Mouse (Mus musculus) embryonic facial prominence, embryonic 11.5 days (tissue): Measurements from ENCODE around the gene Klk10. TPM values are rescaled to one million over a fixed set of nuclear protein-coding genes. Genes with fewer than 3 reads are reported as not detected.

Experiments
- ATAC-seq: fragments of 200-750 bp; cut with Nextera tagmentation; replicated peaks from 2 replicates; pipeline ENCODE4 v1.8.0; 2017; ENCODE audit warnings: low read depth; ENCODE audit not compliant: insufficient number of reproducible peaks, low FRiP score, low TSS enrichment
- DNase-seq: peaks from one replicate; pipeline ENCODE4 v3.0.0-alpha.2; 2015; ENCODE audit warnings: low spot score
- H3K27ac ChIP-seq: fragments of 300-500 bp; sonication (generic); replicated peaks from 2 replicates; pipeline ENCODE4 v1.5.1; 2014; ENCODE audit warnings: mild to moderate bottlenecking, low read depth, low read length, control low read depth
- H3K27me3 ChIP-seq: fragments of 300-500 bp; sonication (generic); 2 replicates; pipeline ENCODE4 v1.6.1; 2014; ENCODE audit warnings: mild to moderate bottlenecking, low read length, moderate library complexity, mixed read lengths; ENCODE audit not compliant: control insufficient read depth, insufficient read depth
- H3K36me3 ChIP-seq: fragments of 300-500 bp; sonication (generic); replicated peaks from 2 replicates; pipeline ENCODE4 v1.6.1; 2014; ENCODE audit warnings: low read depth, mild to moderate bottlenecking, low read length, moderate library complexity, mixed read lengths; ENCODE audit not compliant: control insufficient read depth, insufficient read depth
- H3K4me1 ChIP-seq: fragments of 300-500 bp; sonication (generic); 2 replicates; pipeline ENCODE4 v1.6.1; 2014; ENCODE audit warnings: low read length, mixed read lengths; ENCODE audit not compliant: control insufficient read depth, insufficient read depth
- H3K4me2 ChIP-seq: fragments of 300-500 bp; sonication (generic); 2 replicates; pipeline ENCODE4 v1.6.1; 2014; ENCODE audit warnings: low read depth, mild to moderate bottlenecking, control low read depth, low read length, moderate library complexity
- H3K4me3 ChIP-seq: fragments of 300-500 bp; sonication (generic); 2 replicates; pipeline ENCODE4 v1.5.1; 2014; ENCODE audit warnings: low read depth, low read length, control low read depth
- H3K9ac ChIP-seq: fragments of 300-500 bp; sonication (generic); replicated peaks from 2 replicates; pipeline ENCODE4 v1.6.1; 2014; ENCODE audit warnings: mild to moderate bottlenecking, control low read depth, low read length
- H3K9me3 ChIP-seq: fragments of 300-500 bp; sonication (generic); replicated peaks from 2 replicates; pipeline ENCODE4 v1.6.1; 2016; ENCODE audit warnings: mild to moderate bottlenecking, low read length, inconsistent platforms, mixed read lengths; ENCODE audit not compliant: control insufficient read depth
- WGBS: fragments of 180-500 bp; shearing (Covaris S2); extraction: QIAGEN DNeasy Blood & Tissue Kit; methylation state at CpG from one replicate; pipeline ENCODE4 v1.1.7; 2014; 5-methylcytosine and 5-hydroxymethylcytosine counted together
- polyA plus RNA-seq: library from polyadenylated mRNA; unstranded; fragments of >200 nt; fragmentation: Nextera tagmentation; extraction: Ambion mirVana; gene quantifications from 2 replicates; pipeline ENCODE4 v1.2.1, GENCODE M21; 2014

The Klk10 gene
- 0.15 and 0.40 TPM in 2 replicates for polyA plus RNA-seq

DNA sequence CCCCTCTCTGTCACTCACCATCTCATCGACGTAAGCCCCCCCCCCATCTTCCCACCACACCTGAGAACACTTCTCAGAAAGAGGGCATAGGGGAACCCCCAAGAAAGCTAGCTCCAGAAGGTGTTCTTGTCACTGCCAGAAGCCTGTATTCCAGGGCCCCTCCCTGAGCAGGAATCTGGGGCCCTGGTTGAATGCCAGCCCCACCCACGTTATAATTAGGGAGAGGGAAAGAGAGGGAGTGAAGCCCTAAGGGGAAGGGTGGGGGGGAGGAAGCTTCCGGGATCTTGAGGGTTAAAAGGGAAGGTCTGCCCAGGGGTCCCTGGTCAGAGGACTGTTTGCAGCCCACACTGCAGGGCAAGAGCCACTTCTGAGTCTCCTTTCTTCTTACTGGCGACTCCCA lies at the start of gene Klk10:
TSS of gene Klk10 (plus strand) at position 290 of the 400 bp plus-strand sequence.
- no peaks in the 10 kb centered on the region for H3K27me3 ChIP-seq
- DNase-seq, result no peak
- H3K4me1 ChIP-seq, result no peaks in the 10 kb centered on the region
- no peak within 1 kb of the TSS for H3K9ac ChIP-seq
- H3K9me3 ChIP-seq, result no peaks in the 10 kb centered on the region
- H3K27ac ChIP-seq, result no peak within 1 kb of the TSS
- no peak for ATAC-seq
- 41% methylated on average over 5 of the region's 5 CpGs for WGBS
- H3K4me3 ChIP-seq, result no peak within 1 kb of the TSS
- no peak within 1 kb of the TSS for H3K4me2 ChIP-seq
- H3K36me3 ChIP-seq, result no peaks in the 10 kb centered on the region

GRCm38 (mm10) chr7:43747788-43748187 lies 33.0 kb upstream of the Klk10 start:
- H3K27me3 ChIP-seq, result no peaks in the 10 kb centered on the region
- H3K9me3 ChIP-seq, result no peaks in the 10 kb centered on the region
- H3K4me3 ChIP-seq, result no peak overlapping the region
- no peak overlapping the region for H3K9ac ChIP-seq
- H3K4me1 ChIP-seq, result no peaks in the 10 kb centered on the region
- ATAC-seq (no peak), DNase-seq (no peak)
- H3K36me3 ChIP-seq, result no peaks in the 10 kb centered on the region
- H3K27ac ChIP-seq, result no peak overlapping the region
- H3K4me2 ChIP-seq, result no peak overlapping the region
- 73% methylated on average over 1 of the region's 1 CpGs for WGBS

DNA sequence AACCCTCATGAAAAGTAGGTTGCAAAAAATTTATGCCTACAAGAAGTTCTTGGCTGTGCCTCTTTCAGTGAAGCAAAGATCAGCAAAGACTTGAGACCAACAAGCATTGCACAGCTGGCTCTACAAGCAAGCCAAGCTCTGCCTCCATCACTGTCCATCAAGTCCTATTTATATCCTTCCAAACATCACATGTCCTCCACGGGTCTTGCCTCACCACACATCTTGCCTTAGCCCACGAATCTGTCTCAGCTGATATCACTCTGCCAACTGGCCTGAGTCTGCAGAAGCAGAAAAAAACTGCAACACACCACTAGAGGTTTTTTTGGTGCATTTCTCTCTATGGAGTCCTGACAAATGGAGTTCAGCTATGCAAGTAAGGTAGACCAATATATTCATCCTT lies 28.0 kb upstream of the Klk10 start:
- no peaks in the 10 kb centered on the region for H3K27me3 ChIP-seq
- no peak overlapping the region for H3K27ac ChIP-seq
- DNase-seq (no peak), ATAC-seq (no peak)
- no peaks in the 10 kb centered on the region for H3K9me3 ChIP-seq
- WGBS, result 88% methylated on average over 2 of the region's 2 CpGs
- no peaks in the 10 kb centered on the region for H3K36me3 ChIP-seq
- H3K4me1 ChIP-seq, result no peaks in the 10 kb centered on the region
- no peak overlapping the region for H3K4me2 ChIP-seq
- H3K9ac ChIP-seq, result no peak overlapping the region
- no peak overlapping the region for H3K4me3 ChIP-seq

DNA sequence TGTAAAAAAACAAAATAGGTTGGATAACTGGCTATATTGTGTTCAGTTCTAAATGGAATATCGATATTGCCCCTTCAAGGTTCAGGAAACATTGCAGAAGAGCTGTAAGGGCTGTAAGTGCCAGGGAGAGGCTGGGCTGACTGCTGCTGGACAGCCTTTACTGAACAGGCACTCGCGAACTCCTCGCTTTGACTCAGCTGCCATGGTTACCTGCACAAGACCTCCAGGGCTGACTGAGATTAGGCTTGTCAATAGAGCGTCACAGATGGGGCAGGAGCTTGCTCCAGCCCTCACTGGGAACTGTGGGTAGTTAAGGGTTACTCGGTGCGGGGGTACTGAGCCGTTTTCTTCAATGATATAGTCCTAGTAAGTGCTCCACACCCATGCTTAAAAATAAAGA lies 14.4 kb upstream of the Klk10 start:
- H3K4me1 ChIP-seq, result no peaks in the 10 kb centered on the region
- H3K9me3 ChIP-seq, result no peaks in the 10 kb centered on the region
- no peak overlapping the region for H3K4me2 ChIP-seq
- no peak overlapping the region for H3K9ac ChIP-seq
- no peak overlapping the region for H3K27ac ChIP-seq
- H3K4me3 ChIP-seq, result no peak overlapping the region
- DNase-seq, result no peak
- no peaks in the 10 kb centered on the region for H3K36me3 ChIP-seq
- 49% methylated on average over 8 of the region's 8 CpGs for WGBS
- no peak for ATAC-seq
- no peaks in the 10 kb centered on the region for H3K27me3 ChIP-seq

DNA sequence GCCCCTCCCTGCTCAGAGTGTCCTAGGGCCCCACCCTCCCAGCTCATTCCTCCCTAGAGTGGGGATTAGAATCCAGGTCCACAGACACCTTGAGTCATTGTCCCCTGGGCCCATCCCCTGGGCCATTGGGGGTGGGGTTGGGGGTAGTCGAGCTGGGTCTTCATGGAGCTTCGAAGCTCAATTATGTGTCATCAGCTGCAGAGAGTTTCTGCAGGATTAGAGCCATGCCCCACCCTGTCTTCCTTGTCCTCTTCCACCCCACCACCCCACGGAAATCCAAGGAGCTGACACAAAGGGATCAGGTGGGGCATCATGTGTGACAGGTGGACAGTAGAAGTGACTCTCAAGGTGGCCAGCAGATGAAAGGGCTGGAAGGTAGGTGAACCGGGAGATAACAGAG lies 12.2 kb upstream of the Klk10 start, which contains the start of gene Klk12:
TSS of gene Klk12 (plus strand) at position 301 of the 400 bp plus-strand sequence.
- Histone ChIP-seq H3K27ac (no peak within 1 kb of the TSS), H3K4me3 (no peak within 1 kb of the TSS), H3K9ac (no peak within 1 kb of the TSS), H3K27me3 (no peaks in the 10 kb centered on the region), H3K9me3 (no peaks in the 10 kb centered on the region), H3K4me2 (no peak within 1 kb of the TSS), H3K36me3 (no peaks in the 10 kb centered on the region), H3K4me1 (no peaks in the 10 kb centered on the region)
- DNase-seq (no peak), ATAC-seq (no peak)
- WGBS, result 86% methylated on average over 4 of the region's 4 CpGs

DNA sequence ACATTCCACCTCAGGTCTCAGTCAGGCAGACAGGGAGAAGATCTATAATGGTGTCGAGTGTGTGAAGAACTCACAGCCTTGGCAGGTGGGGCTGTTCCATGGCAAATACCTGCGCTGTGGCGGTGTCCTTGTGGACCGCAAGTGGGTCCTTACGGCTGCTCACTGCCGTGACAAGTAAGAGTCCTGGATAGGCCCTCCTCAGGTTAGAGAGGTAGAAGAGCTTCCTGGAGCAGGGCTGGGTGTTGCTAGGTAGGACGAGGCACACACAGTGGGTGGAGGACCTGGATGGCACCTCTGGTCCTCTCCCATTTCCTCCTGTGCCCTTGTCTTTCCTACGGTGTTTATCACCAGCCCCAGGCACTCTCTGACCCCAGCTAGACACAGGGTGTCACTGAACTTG lies 11.2 kb upstream of the Klk10 start:
- H3K9ac ChIP-seq, result no peak overlapping the region
- no peak overlapping the region for H3K4me2 ChIP-seq
- WGBS, result 88% methylated on average over 8 of the region's 8 CpGs
- DNase-seq, result no peak
- ATAC-seq, result no peak; the same call in 1 of the 2 replicates
- H3K36me3 ChIP-seq, result no peaks in the 10 kb centered on the region
- H3K4me1 ChIP-seq, result no peaks in the 10 kb centered on the region
- no peak overlapping the region for H3K27ac ChIP-seq
- H3K27me3 ChIP-seq, result no peaks in the 10 kb centered on the region
- H3K9me3 ChIP-seq, result no peaks in the 10 kb centered on the region
- no peak overlapping the region for H3K4me3 ChIP-seq

DNA sequence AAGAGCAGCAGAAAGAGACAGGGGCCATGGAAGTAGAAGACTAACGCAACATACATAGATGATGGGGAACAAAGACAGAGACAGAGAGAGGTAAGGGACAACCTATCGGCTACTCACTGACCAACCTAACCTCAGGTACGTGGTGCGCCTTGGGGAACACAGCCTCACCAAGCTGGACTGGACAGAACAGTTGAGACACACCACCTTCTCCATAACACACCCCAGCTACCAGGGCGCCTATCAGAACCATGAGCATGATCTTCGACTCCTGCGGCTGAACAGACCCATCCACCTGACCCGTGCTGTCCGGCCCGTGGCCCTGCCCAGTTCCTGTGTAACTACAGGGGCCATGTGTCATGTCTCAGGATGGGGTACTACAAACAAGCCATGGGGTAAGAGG lies 10.1 kb upstream of the Klk10 start:
- H3K27ac ChIP-seq, result no peak overlapping the region
- no peaks in the 10 kb centered on the region for H3K9me3 ChIP-seq
- no peak overlapping the region for H3K4me3 ChIP-seq
- no peaks in the 10 kb centered on the region for H3K36me3 ChIP-seq
- ATAC-seq (no peak), DNase-seq (no peak)
- no peaks in the 10 kb centered on the region for H3K27me3 ChIP-seq
- no peak overlapping the region for H3K9ac ChIP-seq
- WGBS, result 94% methylated on average over 10 of the region's 10 CpGs
- H3K4me2 ChIP-seq, result no peak overlapping the region
- H3K4me1 ChIP-seq, result no peaks in the 10 kb centered on the region

GRCm38 (mm10) chr7:43771916-43772315 lies 8.9 kb upstream of the Klk10 start:
- WGBS, result 93% methylated on average over 6 of the region's 6 CpGs
- no peak for DNase-seq

More at GRCm38 (mm10) chr7:43771916-43772315, 8.9 kb upstream of the Klk10 start:
- ATAC-seq, result no peak
- Histone ChIP-seq H3K4me2 (no peak overlapping the region), H3K36me3 (no peaks in the 10 kb centered on the region), H3K9me3 (no peaks in the 10 kb centered on the region), H3K27me3 (no peaks in the 10 kb centered on the region), H3K27ac (no peak overlapping the region), H3K4me3 (no peak overlapping the region), H3K4me1 (no peaks in the 10 kb centered on the region), H3K9ac (no peak overlapping the region)
